Mouse (Mus musculus): ENCODE results near the gene Gigyf2.
"Not testable (repeated sequence)": the region's sequence is repeated elsewhere in the genome, so short reads cannot be mapped to it uniquely, and the experiment has no call there.

Gigyf2 gene

GRCm38 (mm10) chr1:87447183-87448104 is 120.6 kb downstream of the Gigyf2 start:
- DNase-seq (ENCODE audit: low read depth, low spot score): peak; percentile 80

GRCm38 (mm10) chr1:87449432-87449831 is 122.6 kb downstream of the Gigyf2 start:
- no peak for DNase-seq (ENCODE audit: low read depth, low spot score)

- DNase-seq (ENCODE audit: low read depth, low spot score): no peak
Measured at GRCm38 (mm10) chr1:87456425-87456824, 129.6 kb downstream of the Gigyf2 start.

- DNase-seq (ENCODE audit: low read depth, low spot score): no peak
Measured at GRCm38 (mm10) chr1:87458045-87458444, 131.2 kb downstream of the Gigyf2 start.

- DNase-seq (ENCODE audit: low read depth, low spot score): not testable (repeated sequence)
Measured at GRCm38 (mm10) chr1:87459856-87460255, 133.1 kb downstream of the Gigyf2 start.

GRCm38 (mm10) chr1:87467469-87467868 is 140.7 kb downstream of the Gigyf2 start:
- DNase-seq (ENCODE audit: low read depth, low spot score): no peak

- peak; percentile 75 for DNase-seq (ENCODE audit: low read depth, low spot score)
Measured at GRCm38 (mm10) chr1:87468321-87468720, 141.5 kb downstream of the Gigyf2 start.

- DNase-seq (ENCODE audit: low read depth, low spot score): not testable (repeated sequence)
Measured at GRCm38 (mm10) chr1:87469971-87470370, 143.2 kb downstream of the Gigyf2 start, which contains the start of gene Snorc. Gene Snorc, plus strand, starts transcription at chr1:87470271.

- DNase-seq (ENCODE audit: low read depth, low spot score): no peak
Measured at GRCm38 (mm10) chr1:87471914-87472313, 145.1 kb downstream of the Gigyf2 start.

- DNase-seq (ENCODE audit: low read depth, low spot score): no peak
Measured at GRCm38 (mm10) chr1:87472576-87472975, 145.8 kb downstream of the Gigyf2 start.

- no peak for DNase-seq (ENCODE audit: low read depth, low spot score)
Measured at GRCm38 (mm10) chr1:87475076-87475895, 148.5 kb downstream of the Gigyf2 start.

- no peak for DNase-seq (ENCODE audit: low read depth, low spot score)
Measured at GRCm38 (mm10) chr1:87482546-87482945, 155.7 kb downstream of the Gigyf2 start.

- peak; percentile 85 for DNase-seq (ENCODE audit: low read depth, low spot score)
Measured at GRCm38 (mm10) chr1:87486386-87486785, 159.6 kb downstream of the Gigyf2 start.

- DNase-seq (ENCODE audit: low read depth, low spot score): peak; percentile 65
Measured at GRCm38 (mm10) chr1:87492285-87492684, 165.5 kb downstream of the Gigyf2 start.

GRCm38 (mm10) chr1:87493542-87493941 is 166.7 kb downstream of the Gigyf2 start:
- no peak for DNase-seq (ENCODE audit: low read depth, low spot score)

Measured in 3T3-L1 (cell line).